Mouse (Mus musculus) 416B (cell line): ENCODE results near the gene Gm7030.
"Not testable (repeated sequence)": the region's sequence is repeated elsewhere in the genome, so short reads cannot be mapped to it uniquely, and the experiment has no call there.

Source experiments
- DNase-seq: peaks from one replicate; pipeline ENCODE4 v3.0.0; 2011; ENCODE audit warnings: low read depth

Gene Gm7030

DNA sequence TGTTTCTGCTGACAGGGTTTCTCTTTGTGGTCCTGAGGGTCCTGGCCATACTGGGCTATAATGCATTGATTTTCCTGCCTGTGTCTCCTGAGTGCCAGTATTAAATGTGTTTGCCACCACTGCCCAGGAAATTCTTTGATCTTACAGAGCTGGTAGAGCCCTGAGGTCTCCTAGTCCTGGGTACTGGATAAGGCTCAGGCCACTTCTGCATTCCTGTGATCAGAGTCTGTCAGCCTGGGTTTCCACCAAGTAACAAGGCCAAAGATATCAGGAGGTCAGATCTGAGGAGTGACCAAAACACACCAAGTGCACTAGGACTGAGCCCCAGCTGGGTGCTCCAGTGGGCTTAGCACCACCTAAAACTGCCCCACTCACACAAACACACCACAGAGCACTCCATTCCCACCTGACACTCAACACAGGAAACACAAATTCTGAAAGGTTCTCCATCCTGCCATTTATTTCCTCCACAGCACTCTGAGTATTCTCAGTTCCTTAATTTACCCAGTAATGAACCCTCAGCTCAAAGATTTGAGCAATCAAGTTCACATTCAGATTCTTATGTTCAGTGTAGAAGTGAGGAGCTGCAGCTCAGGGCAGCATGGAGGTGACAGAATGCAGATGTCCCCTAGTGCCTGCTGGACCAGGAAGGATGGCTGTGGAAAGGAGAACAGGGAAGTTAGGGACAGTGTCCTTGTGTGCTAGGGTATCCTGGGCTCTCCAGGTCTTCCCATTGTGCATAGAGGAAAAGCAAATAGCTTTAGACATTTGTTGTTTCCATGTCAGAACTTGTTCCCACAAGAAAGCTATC lies 6.4 kb upstream of the Gm7030 start:
- DNase-seq: not testable (repeated sequence)

DNA sequence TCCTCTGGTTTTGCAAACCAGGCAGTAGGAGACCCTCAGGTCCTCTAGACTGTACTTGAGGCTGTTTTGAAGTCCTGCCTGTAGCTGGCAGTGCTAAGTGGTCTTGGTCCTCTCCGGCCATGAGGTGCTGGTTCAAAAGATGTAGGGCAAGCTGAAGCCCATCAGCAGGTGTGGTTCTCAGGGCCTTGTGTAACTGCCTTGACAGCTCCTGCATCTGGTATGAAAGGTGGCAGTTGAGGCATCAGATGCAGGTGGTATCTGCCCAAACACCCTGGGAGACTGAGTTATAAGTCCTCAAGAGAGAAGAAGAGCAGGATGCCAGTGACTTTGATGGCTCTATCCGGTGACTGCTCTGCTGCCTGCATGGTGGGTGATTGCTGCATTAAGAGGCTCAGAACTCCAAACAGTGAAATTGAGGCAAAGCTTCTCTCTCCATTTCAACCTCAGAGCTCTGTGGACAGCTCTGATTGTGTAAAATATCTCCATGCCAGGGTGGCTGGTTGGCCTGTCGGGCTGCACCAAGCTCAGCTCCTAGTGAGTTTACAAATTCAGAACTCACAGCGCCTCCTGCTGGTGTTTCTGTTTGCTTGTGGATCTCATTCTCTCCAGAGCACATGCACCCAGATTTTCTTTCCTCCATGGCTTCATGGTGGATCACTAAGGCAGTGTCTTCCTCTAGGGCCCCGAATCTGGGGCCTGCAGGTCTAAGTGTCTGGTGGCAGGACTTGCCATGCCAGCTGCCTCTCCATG lies 2.5 kb upstream of the Gm7030 start:
- peak; percentile 23 for DNase-seq

DNA sequence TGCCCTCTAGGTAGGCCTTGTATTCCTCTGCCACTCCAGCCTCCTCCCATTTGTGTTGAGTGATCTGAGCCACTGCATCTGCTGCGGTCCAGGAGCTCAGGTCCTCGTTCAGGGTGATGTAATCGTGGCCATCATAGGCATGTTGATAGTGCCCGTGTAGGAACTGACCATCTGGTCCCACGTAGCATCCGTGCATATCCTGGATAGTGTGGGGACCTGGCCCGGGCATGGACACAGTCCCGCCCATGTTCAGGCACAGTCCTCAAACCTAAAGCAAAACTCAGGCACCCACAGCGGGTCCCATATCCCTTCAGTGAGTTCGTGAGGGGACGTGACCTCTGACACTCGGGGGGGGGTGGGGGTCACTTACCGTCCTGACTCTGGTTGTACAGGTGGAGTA lies 700 bp downstream of the Gm7030 start:
- not testable (repeated sequence) for DNase-seq

DNA sequence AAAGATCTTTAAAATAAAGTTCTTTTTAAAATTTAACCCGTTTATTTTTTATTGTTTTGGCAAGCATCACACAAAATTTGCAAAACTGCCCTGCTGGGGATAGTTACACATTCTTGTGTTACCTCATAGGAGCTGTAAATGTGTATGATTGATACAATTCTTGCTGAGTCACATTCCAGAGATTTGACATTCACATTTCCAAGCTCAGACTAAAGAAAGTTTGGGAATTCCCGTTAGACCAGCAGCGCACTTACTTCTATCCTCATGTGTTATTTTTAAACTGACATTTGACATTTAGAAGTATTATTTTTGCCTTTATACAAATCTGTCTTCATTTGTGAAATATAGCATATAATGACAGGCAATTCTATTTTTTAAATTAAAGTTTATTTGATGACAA lies 5.1 kb downstream of the Gm7030 start:
- not testable (repeated sequence) for DNase-seq

DNA sequence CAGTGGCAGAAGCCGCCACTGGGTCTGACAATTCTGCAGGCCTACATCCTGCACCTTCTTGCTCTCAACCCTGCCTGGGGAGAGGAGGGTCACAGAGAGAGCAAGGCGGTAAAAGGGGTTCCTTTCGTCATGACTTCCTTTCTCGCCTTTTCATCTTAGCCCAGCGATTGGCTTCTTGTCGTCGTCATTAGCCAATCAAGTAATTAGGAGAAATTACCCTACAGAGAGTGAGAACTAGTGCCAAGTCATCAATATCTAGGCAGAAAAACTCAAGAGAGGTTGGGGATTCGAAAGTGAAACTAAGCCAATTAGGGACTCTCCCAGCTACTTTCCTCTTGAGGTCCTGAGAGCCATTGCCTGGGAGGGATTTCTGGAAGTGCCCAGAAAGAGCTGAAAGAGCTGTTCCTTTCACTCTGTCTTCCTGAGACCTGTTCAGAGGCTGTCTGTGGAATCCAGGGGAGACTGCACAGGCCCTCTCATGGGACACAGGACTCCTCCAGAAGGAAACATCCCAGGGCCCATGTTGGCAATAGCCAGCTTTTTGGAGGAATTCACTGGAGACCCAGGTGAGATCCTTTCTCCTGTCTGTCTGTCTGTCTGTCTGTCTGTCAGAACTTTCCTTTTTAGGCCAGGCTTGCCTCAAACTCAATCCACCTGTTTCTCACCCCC lies 7.7 kb downstream of the Gm7030 start, which contains the start of gene Gm19684:
TSS of gene Gm19684 (plus strand) at position 327 of the 669 bp plus-strand sequence.
- peak; percentile 96 for DNase-seq

DNA sequence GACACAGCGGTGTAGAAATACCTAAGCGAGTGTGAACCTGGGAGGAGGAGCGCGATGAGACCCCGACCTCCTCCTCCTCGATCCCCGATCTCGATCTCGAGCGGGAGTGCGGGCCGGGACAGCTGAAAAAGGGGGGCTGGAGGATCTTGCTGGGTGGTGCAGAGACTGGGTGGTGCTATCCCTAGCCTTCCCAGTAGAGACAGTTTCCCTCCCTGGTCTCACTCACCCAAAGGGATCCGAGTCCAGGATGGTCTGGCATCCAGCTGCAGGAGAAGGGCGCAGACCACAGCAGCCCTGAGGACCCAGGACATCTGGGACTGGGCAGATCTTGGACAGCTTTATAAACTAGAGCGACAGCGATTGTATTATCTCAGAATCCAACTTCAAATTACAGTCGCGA lies 8.4 kb downstream of the Gm7030 start:
- not testable (repeated sequence) for DNase-seq

DNA sequence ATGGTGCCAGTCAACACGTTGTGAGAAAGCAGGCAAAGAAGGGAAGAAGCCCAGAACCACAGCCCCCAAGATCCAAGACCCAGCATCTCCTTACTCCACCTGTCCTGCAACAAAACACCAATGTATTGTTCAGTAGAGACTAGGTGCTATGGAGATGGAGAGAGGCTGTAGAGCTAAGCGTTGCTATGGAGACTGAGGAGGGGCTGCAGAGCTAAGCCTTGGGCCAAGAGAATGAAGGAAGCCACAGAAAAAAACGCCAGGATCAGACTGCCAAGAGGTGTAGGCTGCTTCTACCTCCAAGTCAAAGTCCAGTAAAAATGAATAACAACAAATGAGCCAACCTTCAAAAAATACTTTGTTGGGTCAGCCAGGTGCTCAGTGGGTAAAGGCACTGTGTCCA lies 12.7 kb downstream of the Gm7030 start:
- not testable (repeated sequence) for DNase-seq

DNA sequence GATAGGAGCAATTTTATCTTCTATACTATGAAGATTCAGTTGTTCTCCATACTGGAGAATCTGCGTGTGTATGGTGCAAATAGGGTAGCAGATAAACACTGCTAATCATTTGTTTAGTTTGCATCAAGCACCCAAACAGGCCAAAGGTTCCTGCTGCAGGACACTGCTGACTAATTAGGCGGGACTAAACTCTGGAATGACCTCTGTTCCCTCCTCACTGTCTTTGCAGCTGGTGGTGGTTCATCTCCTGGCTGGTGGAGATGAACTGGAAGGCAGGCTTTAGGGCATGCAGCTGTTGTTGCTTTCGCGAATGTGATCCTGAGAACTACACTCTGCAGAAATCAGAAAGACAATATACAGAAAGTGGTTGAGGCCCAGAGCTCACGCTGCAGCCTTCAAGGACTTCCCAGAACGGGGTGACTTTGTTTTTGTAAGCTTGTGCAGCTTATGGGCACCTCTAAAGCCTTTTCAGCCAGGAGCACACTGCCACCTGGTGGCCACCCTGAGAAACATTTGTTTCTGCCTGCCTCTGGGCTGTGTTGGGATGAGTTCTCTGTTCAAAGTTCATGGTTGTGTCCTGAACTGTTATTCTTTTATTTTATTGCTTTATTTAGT lies 15.1 kb downstream of the Gm7030 start:
- DNase-seq: peak; percentile 58

DNA sequence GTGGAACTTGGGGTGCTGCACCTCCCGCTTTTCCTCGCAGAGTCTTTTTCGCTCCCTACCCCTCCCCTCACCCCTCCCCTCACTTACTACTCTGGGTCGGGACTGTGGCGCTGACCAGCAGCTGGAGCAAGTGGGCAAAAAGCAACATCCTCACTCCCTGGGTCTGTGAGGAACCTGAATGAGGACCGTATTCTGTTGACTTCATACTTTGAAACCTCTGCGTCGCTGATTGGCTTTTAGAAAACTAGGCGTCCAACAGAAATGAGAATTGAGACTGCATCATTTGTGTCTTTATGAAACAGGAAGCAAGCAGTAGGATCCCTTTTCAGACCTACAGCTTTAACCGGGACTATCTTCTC lies 17.7 kb downstream of the Gm7030 start:
- DNase-seq: peak; percentile 66

DNA sequence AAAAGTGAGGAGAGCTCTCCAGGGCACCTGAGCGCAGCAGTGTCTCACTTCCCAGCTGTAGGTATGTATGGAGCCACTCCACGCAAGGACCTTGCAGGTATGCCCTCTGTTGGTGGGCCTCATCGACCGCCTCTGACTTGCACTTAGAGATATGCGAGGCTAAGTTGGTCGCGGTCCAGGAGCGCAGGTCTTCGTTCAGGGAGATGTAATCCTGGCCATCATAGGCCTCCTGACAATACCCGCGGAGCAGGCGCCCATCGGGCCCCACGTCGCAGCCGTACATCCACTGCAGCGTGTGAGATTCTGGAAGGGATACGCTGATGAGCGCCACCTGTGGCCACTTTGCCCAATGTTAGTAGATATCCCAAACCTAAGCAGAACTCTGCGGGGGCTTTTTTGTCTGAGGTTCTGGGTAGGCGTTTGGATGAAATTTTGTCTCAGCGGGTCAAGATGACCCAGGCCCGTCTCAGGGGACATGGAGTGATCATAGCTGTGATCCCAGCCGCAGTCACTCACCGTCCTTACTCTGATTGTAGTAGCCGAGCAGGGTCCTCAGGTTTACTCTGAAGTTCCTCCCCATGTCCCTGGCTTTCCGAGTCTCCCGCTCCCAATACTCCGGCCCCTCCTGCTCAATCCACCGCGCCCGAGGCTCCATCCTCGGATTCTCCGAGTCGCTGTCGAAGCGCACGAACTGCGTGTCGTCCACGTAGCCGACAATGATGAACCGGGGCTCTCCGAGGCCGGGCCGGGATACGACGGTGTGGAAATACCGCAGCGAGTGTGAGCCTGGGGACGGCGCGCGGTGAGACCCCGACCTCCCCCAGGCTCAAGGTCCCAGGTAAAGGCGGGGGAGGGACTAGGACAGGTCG lies 18.4 kb downstream of the Gm7030 start:
- not testable (repeated sequence) for DNase-seq

DNA sequence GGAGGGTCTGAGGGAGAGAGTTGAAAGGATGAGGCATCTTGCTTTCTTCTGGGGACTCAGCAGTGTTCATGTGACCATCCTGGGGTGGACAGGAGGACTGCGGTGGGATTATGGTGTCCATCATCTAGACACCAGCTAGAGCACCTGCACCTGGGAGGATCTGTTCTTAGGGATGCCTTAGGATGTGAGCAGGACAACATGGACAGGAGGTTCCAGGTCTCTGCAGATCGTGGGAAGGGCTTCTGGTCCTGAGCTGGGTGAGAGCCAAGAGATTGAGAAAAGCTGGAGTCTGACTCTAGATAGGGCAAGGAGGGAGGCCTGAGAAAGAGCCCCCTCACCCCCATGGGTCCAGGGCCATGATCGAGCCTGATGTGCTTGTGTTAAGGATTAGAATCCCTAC lies 19.1 kb downstream of the Gm7030 start:
- DNase-seq: not testable (repeated sequence)

DNA sequence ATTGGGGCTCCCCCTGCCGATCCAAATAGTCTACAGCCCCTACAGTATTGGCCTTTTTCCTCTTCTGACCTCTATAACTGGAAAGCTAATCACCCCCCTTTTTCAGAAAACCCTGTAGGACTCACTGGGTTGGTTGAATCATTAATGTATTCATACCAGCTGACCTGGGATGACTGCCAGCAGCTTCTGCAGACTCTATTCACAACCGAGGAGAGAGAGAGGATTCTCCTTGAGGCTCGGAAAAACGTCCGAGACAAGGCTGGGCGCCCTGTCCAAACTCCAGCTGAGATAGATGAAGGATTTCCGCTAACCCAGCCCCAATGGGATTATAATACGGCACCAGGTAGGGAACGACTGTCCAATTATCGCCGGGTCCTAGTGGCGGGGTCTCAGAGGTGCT lies 27.1 kb downstream of the Gm7030 start:
- not testable (repeated sequence) for DNase-seq

DNA sequence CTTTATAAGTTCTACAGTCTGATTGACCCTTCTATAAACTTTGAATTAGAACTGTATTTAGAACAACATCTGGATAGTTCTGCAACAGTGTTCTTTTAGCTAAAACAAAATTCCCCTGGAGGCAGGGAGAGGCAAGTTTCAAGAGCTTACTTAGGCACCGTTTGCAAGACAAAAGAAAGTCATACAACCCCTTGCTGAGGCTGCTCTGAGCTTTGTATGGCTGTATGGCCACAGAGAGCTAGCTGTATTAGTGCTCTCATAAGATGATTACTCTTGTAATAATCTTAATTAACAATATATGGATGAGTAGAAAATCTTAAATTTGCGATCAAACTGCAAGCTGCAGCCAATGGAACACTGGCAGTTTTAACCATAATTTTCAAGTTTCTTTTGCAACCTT lies 29.6 kb downstream of the Gm7030 start:
- DNase-seq: not testable (repeated sequence)

DNA sequence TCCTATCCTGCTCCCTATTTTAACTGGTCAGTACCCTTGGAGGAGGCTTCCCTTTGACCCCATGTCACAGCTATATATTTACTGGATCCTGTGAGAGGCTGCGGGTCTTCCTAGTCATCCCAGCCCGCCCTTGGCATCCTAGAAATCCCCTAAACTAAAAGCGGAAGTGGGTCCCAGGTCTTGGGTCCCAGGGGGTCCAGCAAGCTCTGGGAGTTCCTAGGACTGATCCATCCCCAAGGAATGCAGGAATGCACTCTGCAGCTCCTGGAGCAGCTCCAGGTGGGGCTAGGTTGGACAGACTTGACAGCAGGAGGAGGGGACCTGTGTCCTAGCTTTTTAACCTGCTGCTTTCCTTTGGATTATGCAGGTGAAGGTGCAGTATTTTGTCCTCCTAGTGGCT lies 35.3 kb downstream of the Gm7030 start:
- no peak for DNase-seq

DNA sequence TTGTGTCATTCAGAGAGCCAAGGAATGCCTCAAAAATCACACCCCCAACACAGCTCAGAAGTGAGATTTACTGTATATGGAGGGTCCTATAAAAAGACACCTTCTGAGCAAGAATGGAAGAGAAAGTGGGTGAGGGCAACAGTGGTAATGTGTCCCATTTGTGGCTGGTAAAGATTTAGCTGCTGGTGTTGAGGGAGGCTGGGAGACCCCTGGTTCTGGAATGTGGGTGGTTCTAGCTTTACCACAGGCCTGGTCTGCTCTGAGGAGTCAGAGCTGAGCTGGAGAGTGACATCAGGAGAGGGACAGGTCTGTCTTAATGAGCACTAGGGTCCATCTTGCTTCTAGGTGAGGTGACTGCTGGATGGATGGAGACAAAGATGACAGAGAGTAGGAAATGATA lies 36.7 kb downstream of the Gm7030 start:
- not testable (repeated sequence) for DNase-seq

DNA sequence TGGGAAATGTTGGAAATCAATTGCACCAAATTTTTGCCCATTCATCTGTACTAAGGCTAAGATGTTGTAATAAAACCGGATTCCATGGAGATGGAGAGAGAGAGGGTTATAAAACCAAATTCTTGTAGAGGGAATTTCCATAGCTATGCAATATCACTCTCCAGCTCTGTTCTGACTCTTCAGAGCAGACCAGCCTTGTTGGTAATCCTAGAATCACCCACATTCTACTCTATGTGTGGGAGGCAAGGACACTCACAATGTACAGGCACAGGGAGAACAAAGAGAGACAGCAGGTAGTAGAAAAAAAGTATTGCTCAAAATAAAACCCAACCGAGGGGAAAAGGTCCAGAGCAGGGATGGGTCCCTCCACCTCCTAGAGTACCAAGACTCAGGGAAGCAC lies 37.3 kb downstream of the Gm7030 start:
- not testable (repeated sequence) for DNase-seq

DNA sequence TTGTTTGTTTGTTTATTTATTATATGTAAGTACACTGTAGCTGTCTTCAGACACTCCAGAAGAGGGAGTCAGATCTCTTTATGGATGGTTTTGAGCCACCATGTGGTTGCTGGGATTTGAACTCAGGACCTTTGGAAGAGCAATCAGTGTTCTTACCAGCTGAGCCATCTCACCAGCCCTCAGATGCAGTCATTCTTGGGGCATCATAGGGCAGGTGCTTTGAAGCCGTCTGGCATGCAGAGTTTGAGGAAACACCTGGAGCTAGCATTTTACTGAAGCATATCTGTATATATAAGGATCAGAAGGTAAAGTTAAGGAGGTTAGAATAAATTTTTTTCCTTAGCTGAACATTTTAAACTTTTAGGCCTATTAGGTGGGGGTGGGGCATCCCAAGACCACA lies 43.2 kb downstream of the Gm7030 start:
- DNase-seq: not testable (repeated sequence)

DNA sequence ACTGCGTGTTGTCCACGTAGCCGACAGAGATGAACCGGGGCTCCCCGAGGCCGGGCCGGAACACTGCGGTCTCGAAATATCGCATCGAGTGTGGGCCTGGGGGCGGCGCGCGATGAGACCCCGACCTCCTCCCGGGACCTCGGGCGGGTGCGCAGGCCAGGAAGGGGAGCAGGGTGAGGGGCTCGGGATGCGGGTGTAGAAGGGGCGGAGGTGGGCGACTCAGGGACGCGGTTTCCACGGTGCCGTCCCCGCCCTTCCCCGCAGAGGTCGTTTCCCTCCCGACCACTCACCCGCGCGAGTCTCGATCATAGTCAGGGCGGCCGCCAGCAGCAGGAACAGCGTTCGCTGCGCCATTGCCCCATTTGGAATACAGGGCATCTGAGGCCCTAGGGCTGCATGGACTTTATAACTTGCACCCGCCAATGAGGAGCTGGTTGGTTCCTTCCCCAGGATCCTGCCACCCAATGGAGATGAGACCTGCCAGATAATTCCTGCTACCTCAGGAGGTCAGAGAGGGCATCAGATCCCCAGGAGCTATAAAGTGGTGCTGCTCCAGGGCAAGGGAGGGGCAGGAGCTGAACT lies 45.3 kb downstream of the Gm7030 start:
- no peak for DNase-seq

DNA sequence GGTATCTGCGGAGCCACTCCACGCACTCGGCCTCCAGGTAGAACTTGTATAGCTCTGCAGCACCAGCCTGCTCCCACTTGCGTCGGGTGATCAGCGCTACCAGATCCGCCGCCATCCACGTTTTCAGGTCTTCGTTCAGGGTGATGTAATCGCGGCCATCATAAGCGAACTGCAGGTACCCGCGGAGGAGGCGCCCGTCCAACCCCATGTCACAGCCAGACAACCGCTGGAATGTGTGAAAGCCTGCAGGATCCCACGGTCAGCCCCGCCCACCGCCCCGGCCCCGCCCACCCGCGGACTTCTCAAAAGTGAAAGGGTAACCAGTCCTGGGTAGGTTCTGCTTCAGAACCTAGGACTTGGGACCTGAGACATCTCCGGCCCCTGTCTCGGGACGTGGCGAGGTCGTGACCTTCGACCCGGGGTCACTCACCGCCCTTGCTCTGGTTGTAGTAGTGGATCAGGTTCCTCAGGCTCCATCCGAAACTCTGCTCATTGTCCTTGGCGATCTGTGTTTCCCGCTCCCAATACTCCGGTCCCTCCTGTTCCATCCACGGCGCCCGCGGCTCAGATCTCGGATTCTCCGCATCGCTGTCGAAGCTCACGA lies 45.9 kb downstream of the Gm7030 start:
- no peak for DNase-seq

DNA sequence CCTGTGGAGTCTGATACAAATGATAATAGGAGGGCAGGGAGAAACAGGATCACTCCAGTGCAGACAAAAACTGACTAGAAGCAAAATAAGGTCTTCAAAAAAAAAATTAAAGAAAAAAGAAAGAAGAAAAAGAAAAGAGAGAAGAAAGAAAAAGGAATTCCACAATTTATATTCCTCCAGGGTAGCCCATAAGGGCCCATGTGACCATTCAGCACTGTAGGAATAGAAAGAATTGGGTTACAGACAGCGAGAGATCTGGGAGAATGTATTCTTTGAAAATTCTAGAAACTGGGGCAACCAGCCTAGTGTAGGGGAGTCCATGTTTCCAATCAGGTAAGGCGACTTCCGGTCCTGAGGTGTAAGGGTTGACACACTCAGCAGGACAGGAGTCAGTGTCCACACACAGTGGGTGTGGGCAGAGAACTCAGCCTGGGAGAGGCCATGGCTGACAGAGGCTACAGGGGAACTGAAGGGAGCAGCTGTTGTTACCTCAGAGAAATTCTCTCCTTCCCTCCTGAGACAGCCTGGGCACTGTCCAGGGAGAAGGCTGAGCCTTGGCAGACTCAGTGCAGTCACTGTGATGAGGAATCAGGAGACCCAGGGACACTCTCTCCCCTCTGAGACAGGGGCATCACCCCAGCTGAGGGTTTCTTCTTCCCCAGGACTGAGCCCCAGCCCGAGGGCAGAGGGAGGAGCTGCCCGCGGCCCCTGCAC lies 46.5 kb downstream of the Gm7030 start:
- not testable (repeated sequence) for DNase-seq
